Mouse (Mus musculus) telencephalon, adult 2 months (tissue): ENCODE data around the gene Zfp113.

ENCODE experiments used
- DNase-seq: peaks from one replicate; pipeline ENCODE4 v3.0.0-alpha.2; 2011; ENCODE audit warnings: low read depth, low spot score

Gene Zfp113

DNA sequence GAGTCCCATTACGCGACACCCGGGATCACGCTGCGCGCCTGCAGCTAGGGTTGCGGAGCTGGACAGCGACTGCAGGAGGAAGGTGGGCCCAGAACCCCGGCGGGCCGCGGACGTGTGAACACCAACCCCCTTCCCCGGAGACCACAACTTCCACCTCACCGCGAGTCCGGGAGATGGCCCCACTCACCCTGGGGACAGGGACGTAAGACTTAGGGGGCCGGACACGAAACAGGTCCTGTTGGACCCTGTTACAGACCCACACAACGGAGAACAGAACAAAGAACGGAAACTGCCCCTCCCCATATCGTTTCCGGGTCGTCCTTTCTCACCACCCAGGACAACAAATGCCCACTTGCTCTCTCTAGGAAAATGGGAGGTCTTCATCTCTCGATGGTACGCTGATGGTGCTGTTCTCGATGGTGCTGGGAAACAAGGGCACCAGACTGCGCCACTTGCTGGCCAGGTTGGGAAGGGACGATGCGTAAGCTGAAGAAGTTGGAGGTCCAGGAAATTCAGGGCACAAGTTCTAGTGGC, at the start of gene Zfp113:
Zfp113 (minus strand) TSS at position 302 of the 534 bp plus-strand sequence.
- peak; percentile 98 for DNase-seq

DNA sequence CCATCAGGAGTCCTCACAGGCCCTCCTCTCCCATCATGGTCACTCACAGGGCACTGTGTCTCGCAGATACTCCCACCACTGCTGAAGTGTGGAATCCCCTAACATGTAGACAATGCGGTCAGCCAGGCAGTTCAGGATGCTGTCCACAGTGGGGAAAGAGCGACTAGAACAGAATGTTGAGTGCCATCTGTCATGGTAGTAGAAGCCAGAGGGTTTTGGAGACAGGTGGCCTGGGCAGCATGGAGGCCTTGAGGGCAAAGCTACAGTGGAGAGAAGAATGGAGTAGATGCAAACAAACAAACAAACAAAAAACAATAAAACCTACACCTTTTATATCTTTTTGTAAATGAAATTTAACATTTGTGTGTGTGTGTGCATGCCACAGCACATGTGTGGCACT, 46.5 kb upstream of the Zfp113 start:
- DNase-seq: no peak

- DNase-seq: no peak
Measured at GRCm38 (mm10) chr5:138199576-138199975, 44.0 kb upstream of the Zfp113 start.

- DNase-seq: no peak
Measured at GRCm38 (mm10) chr5:138195463-138195862, 39.9 kb upstream of the Zfp113 start.

DNA sequence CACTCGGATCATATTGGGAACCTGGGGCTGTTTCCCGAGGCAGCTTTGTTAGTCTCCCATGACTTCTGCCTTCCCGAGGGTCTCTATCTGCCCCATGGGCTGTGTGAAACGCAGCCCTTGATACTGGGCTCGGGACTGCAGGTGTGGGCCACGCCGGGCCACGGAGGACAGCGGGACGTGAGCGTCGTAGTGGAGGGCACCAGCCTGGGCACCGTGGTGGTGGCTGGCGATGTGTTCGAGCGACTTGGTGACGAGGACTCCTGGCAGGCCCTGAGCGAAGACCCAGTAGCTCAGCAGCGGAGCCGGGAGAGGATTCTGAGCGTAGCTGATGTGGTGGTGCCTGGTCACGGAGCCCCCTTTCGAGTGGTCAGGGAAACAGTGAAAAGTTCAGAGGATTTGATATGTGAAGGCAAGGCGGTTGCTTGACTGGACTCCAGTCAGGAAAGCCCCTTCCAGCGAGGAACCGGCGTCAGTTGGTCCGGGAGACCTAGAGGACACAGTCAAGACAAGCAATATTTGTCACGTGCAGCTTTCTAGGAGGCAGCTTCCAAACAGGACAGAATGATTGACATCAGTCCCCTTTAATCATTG, 39.3 kb upstream of the Zfp113 start:
- no peak for DNase-seq

GRCm38 (mm10) chr5:138193771-138194727, 38.5 kb upstream of the Zfp113 start, which contains the start of gene Mblac1:
Gene Mblac1 (plus strand): TSS chr5:138194314.
- peak; percentile 92 for DNase-seq

DNA sequence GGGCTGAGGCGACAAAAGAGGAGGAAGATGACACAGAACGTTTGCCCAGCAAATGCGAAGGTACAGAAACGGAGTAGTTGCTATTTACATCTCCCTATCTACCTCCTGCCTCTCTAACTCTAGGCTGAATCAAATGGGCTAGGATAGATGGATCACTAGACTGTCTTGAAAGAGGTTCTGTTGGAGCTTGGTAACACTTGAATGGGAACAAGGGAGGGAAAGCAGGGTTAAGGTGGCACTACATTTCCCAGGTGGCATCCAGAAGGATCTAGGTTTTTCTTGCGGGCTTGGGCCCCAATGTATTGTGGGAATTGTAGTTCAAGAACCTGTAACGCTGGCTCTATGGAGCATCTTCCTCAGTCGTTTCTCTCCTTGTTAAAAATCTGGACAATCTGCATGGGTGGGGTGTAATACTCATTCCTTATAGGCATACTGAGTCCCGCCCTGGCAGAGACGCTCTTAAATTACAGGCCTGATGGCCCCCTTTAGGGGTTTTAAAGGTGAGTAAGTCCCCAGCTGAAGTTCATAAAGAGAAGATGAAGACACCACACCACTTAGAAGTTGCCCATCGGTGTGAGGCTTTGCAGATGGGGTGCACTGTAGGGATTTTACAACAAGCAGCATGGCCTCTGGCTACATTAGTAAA, 32.2 kb upstream of the Zfp113 start:
- peak; percentile 94 for DNase-seq

DNA sequence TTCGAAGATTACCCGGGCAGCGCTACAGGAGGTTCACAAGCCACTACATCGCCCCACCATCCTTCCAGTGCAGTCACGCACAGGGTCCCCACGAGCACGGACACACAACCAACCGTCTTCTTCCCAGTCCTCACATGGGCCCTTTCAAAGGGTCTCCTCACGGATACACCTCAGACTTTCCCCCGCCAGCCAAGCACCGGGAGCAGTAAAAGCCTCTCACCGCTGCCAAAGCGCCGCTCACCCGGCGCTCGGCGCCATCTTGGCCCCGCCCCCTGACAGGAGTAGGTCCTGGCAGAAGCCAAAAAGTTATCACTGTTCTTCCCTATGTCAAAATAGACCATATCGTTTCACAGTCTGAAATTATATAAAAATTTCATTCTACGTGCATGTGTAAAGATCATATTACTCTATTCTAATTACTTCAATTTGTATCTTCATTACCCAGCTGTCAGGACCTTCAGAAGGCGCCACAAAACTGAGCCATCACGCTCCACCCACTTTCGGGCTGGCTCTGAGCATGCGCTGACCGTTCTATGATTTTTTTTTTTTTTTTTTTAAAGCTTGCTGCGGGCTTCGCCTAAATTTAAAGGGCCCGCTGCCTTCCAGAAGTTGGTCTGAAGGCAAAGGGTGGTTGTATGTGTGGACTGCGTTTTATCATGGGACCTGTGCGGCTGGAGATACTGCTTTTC, 31.6 kb upstream of the Zfp113 start, which contains the start of the genes Taf6 and Cnpy4:
Taf6 (minus strand) TSS at position 502 of the 689 bp plus-strand sequence.
Cnpy4 (plus strand) TSS at position 536 of the 689 bp plus-strand sequence.
- peak; percentile 86 for DNase-seq

DNA sequence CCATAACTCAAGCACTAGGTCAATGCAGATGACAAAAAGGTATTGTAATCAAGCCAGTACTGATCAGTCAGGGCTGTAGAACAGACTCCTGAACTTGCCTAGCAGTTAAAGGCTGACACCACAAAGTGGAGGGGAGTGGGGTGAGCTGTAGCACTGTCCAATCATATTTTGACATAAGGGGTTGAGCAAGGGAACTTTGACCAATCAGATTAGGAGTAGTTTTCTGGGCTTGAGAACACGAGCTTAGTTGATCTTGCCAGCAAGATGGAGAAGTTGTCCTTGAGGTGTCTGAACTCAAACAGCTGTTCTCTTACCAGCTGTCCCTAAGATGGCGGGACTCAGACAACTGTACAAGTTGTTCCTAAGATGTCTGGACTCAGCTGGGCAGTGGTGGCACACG, 17.7 kb upstream of the Zfp113 start:
- DNase-seq: no peak

GRCm38 (mm10) chr5:138171695-138172491, 16.3 kb upstream of the Zfp113 start, which contains the start of the genes Ap4m1 and Mcm7:
Gene Ap4m1 (plus strand): TSS chr5:138172002.
Gene Mcm7 (minus strand): TSS chr5:138172422.
- DNase-seq: peak; percentile 97

- peak; percentile 94 for DNase-seq
Measured at GRCm38 (mm10) chr5:138170936-138171561, 15.5 kb upstream of the Zfp113 start.

DNA sequence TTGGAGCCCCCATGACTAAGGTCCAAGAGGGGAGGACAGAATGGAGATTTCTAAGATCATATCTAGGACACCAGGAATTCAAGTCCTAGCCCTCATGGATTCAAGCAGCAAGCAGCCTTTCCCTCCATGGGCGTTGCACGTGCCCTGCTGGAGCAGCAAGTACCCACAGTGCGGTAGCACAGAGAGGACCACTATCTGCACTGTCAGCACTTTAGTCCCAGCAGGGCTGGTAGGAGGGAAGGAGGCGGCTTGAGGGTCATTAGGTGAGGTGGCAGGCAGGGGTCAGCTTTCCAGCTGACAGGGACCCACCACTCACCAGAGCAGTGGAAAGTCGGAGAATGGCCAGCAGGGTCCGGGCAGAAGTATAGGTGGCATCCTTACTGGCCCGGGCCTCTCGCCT, 10.1 kb upstream of the Zfp113 start:
- DNase-seq: no peak

DNA sequence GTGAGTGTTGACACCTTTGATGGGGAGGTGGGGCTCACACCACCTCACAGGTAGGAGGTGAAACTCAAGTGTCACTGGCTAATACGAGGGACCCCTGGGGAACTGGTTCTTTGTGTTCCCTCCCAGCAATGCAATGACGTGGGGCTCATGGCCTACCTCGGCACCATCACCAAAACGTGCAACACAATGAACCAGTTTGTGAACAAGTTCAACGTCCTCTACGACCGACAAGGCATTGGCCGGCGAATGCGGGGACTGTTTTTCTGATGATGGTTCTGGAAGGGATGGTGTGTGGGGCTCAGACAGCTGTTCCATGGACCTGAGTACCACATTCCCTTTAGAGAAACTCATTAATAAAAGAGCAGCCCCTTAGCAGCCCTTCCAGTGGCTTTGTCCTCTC, 8.1 kb upstream of the Zfp113 start:
- no peak for DNase-seq

GRCm38 (mm10) chr5:138163046-138163445, 7.5 kb upstream of the Zfp113 start:
- no peak for DNase-seq

- peak; percentile 90 for DNase-seq
Measured at GRCm38 (mm10) chr5:138160842-138161665, 5.5 kb upstream of the Zfp113 start, which contains the start of gene Cops6. Gene Cops6 (plus strand): TSS chr5:138161071.

DNA sequence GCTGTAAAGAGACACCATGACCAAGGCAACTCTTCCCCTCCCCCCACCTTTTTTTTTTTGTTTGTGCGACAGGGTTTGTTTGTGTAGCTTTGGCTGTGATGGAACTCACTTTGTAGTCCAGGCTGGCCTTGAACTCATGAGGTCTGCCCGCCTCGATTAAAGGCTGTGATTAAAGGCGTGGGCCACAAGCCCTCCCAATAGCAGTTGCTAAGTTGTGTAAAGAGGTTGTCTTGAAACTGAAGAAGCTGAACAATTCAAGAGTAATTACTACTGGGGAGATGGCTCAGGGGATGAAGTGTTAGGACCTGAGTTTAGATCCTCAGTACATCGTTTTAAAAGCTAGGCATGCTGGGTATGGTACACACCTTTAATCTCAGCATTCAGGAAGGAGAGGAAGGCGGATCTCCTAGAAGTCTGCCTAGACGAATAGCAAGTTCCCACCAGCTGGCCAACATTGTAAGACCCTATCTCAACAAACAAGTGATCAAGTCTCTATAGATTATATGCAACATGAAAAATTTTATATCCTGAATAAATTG, 4.7 kb upstream of the Zfp113 start:
- no peak for DNase-seq

- DNase-seq: no peak
Measured at GRCm38 (mm10) chr5:138154390-138154789, 1.2 kb downstream of the Zfp113 start.

GRCm38 (mm10) chr5:138138585-138138984, 17.0 kb downstream of the Zfp113 start:
- no peak for DNase-seq
